Mouse (Mus musculus) liver, embryonic 13.5 days (tissue): ENCODE measurements around the gene Wnt3a. TPM values are rescaled to one million over a fixed set of nuclear protein-coding genes. Genes with fewer than 3 reads are reported as not detected.
A peak's percentile ranks its signal among the peaks of the same experiment; 100 is the strongest.

ENCODE experiments used
- ATAC-seq: fragments of 200-750 bp; cut with Nextera tagmentation; 2 replicates; pipeline ENCODE4 v1.8.0; 2017; ENCODE audit warnings: low read depth, mild to moderate bottlenecking, moderate number of reproducible peaks, moderate library complexity
- DNase-seq: peaks from one replicate; pipeline ENCODE4 v3.0.0; 2022
- H3K27ac ChIP-seq: fragments of 300-500 bp; sonication (generic); 2 replicates; pipeline ENCODE4 v1.5.1; 2015; ENCODE audit warnings: moderate library complexity, mild to moderate bottlenecking, inconsistent platforms
- H3K27me3 ChIP-seq: fragments of 300-500 bp; sonication (generic); 2 replicates; pipeline ENCODE4 v1.6.1; 2015; ENCODE audit warnings: mild to moderate bottlenecking, inconsistent platforms
- H3K36me3 ChIP-seq: fragments of 300-500 bp; sonication (generic); 2 replicates; pipeline ENCODE4 v1.6.1; 2015; ENCODE audit warnings: mild to moderate bottlenecking, inconsistent platforms
- H3K4me1 ChIP-seq: fragments of 300-500 bp; sonication (generic); replicated peaks from 2 replicates; pipeline ENCODE4 v1.6.1; 2015; ENCODE audit warnings: inconsistent platforms
- H3K4me2 ChIP-seq: fragments of 300-500 bp; sonication (generic); 2 replicates; pipeline ENCODE4 v1.6.1; 2015; ENCODE audit warnings: inconsistent platforms, mild to moderate bottlenecking, moderate library complexity
- H3K4me3 ChIP-seq: fragments of 300-500 bp; sonication (generic); replicated peaks from 2 replicates; pipeline ENCODE4 v1.5.1; 2015; ENCODE audit warnings: mild to moderate bottlenecking, inconsistent platforms
- H3K9ac ChIP-seq: fragments of 300-500 bp; sonication (generic); 2 replicates; pipeline ENCODE4 v1.6.1; 2015; ENCODE audit warnings: mild to moderate bottlenecking, inconsistent platforms
- H3K9me3 ChIP-seq: fragments of 300-500 bp; sonication (generic); replicated peaks from 2 replicates; pipeline ENCODE4 v1.6.1; 2016; ENCODE audit warnings: inconsistent platforms
- WGBS: fragments of 180-500 bp; shearing (Covaris S2); methylation state at CpG from one replicate; pipeline ENCODE4 v1.1.7; 2015; ENCODE audit not compliant: insufficient replicate concordance; 5-methylcytosine and 5-hydroxymethylcytosine counted together
- polyA plus RNA-seq: library from polyadenylated mRNA; unstranded; fragments of >200 nt; fragmentation: Nextera tagmentation; extraction: Ambion mirVana; gene quantifications from 2 replicates; pipeline ENCODE4 v1.2.1, GENCODE M21; 2015

The Wnt3a gene
- polyA plus RNA-seq, 1 experiment from 2014 or later: not detected

DNA sequence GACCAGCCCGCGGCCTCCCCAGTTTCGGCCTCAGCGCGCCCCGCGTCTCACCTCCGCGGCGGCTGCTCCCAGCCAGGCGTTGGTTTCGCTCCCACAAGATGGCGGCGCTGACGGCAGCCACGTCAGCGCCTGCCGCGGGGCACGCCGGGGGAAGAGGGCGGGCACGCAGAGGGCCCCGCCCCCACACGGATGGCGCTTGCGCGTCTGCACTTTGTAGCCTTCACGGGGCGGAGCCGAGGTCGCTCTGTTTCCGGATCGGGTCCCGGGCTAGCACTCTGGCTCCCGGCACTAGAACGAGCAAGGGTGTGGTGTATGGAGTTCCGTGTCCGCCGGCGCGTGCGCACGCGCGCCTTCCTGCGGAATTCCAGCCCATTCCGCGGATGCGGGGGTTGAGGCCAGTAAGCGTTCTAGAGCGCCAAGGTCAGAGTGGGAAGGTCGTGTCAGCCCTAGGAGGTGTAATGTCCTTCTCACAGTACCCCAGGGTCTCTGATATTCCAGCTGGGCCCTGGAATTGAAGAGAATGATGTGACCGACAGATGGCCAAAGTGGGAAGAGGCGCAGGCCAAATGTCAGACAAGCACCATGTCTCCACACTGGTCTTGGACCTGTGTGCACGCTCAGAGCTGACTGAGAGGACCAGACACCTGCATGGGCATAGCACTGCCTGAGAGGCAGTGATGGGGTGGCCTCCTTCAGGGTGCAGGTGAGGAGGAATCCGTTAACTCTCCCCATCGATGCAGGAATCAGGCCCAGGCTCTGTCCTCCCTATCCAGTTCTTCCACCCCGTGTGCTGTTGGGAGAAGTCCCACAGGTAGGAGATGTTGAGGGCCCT is 62.2 kb downstream of the Wnt3a start, which contains the start of gene Arf1:
Gene Arf1 (minus strand): TSS at position 149 of the 832 bp plus-strand sequence.
- WGBS: 4% methylated on average over 56 of the region's 59 CpGs
- no peaks in the 10 kb centered on the region for H3K9me3 ChIP-seq
- H3K4me3 ChIP-seq: peak within 1 kb of the TSS; percentile 100
- DNase-seq: peak; percentile 96
- H3K4me2 ChIP-seq: peak within 1 kb of the TSS; percentile 86
- peak; percentile 93 for ATAC-seq
- H3K27me3 ChIP-seq: peaks cover 12% of the 10 kb centered on the region; the same call in 1 of the 2 replicates
- H3K27ac ChIP-seq: peak within 1 kb of the TSS; percentile 96
- peaks cover 58% of the 10 kb centered on the region for H3K4me1 ChIP-seq
- peaks cover 10% of the 10 kb centered on the region for H3K36me3 ChIP-seq
- peak within 1 kb of the TSS; percentile 100 for H3K9ac ChIP-seq

GRCm38 (mm10) chr11:59227604-59228121 is 62.9 kb downstream of the Wnt3a start:
- H3K9ac ChIP-seq: peak overlapping the region; percentile 100
- H3K36me3 ChIP-seq: peaks cover 16% of the 10 kb centered on the region
- H3K4me2 ChIP-seq: peak overlapping the region; percentile 86
- peak overlapping the region; percentile 96 for H3K27ac ChIP-seq
- no peaks in the 10 kb centered on the region for H3K9me3 ChIP-seq
- DNase-seq (no peak), ATAC-seq (peak; percentile 76)
- H3K4me3 ChIP-seq: peak overlapping the region; percentile 100
- WGBS: 1% methylated on average over 51 of the region's 51 CpGs
- H3K27me3 ChIP-seq: peaks cover 6% of the 10 kb centered on the region; the same call in 1 of the 2 replicates
- H3K4me1 ChIP-seq: peaks cover 65% of the 10 kb centered on the region

GRCm38 (mm10) chr11:59226787-59227603 is 63.6 kb downstream of the Wnt3a start:
- no peak for DNase-seq
- Histone ChIP-seq H3K4me1 (peaks cover 71% of the 10 kb centered on the region), H3K9me3 (no peaks in the 10 kb centered on the region), H3K27ac (peak overlapping the region; percentile 96), H3K9ac (peak overlapping the region; percentile 100), H3K4me3 (peak overlapping the region; percentile 100), H3K27me3 (0 out of 2 replicates have a peak, but pooled peaks cover 2% of the 10 kb centered on the region), H3K4me2 (peak overlapping the region; percentile 86), H3K36me3 (peaks cover 20% of the 10 kb centered on the region)
- ATAC-seq: no peak
- 2% methylated on average over 21 of the region's 21 CpGs for WGBS

- H3K9ac ChIP-seq: peak overlapping the region; percentile 100
- H3K36me3 ChIP-seq: peaks cover 26% of the 10 kb centered on the region
- peak overlapping the region; percentile 100 for H3K4me3 ChIP-seq
- no peaks in the 10 kb centered on the region for H3K27me3 ChIP-seq
- H3K27ac ChIP-seq: peak overlapping the region; percentile 96
- 49% methylated on average over 3 of the region's 3 CpGs for WGBS
- ATAC-seq: no peak
- no peak for DNase-seq
- H3K4me2 ChIP-seq: peak overlapping the region; percentile 86
- peaks cover 79% of the 10 kb centered on the region for H3K4me1 ChIP-seq
- H3K9me3 ChIP-seq: no peaks in the 10 kb centered on the region
Observed at GRCm38 (mm10) chr11:59226251-59226650, 64.3 kb downstream of the Wnt3a start.

GRCm38 (mm10) chr11:59225167-59225566 is 65.4 kb downstream of the Wnt3a start:
- peaks cover 83% of the 10 kb centered on the region for H3K4me1 ChIP-seq
- H3K27ac ChIP-seq: peak overlapping the region; percentile 20; the same call in 1 of the 2 replicates
- no peaks in the 10 kb centered on the region for H3K9me3 ChIP-seq
- peak overlapping the region; percentile 86 for H3K4me2 ChIP-seq
- no peak for DNase-seq
- H3K36me3 ChIP-seq: peaks cover 29% of the 10 kb centered on the region
- H3K4me3 ChIP-seq: peak overlapping the region; percentile 8; the same call in 1 of the 2 replicates
- 15% methylated on average over 2 of the region's 2 CpGs for WGBS
- no peak for ATAC-seq
- H3K27me3 ChIP-seq: no peaks in the 10 kb centered on the region
- H3K9ac ChIP-seq: peak overlapping the region; percentile 52

DNA sequence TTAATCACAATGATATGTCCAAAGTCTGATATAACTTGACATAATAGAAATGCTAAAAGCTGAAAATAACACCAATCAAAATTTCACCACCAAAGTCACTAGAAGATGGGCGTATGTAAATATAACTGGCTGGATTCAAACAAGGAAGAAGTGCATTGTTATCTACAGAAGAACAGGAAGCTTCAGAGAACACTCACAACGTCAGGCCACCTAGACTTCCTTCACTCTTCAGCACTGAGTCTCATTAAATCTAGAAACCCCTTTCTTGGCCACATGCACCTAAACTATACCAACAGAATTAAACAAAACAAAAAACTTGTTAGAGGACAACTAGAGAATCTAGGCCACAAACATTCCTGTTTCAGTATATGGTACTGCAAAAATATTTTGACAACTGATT is 66.1 kb downstream of the Wnt3a start:
- H3K27ac ChIP-seq: no peak overlapping the region
- no peaks in the 10 kb centered on the region for H3K27me3 ChIP-seq
- H3K4me2 ChIP-seq: 0 out of 2 replicates have a peak overlapping the region, but pooled peaks have one; percentile 9
- no peak overlapping the region for H3K9ac ChIP-seq
- peaks cover 34% of the 10 kb centered on the region for H3K36me3 ChIP-seq
- H3K9me3 ChIP-seq: no peaks in the 10 kb centered on the region
- WGBS: 20% methylated on average over 2 of the region's 2 CpGs
- no peak for DNase-seq
- ATAC-seq: no peak
- H3K4me1 ChIP-seq: peaks cover 86% of the 10 kb centered on the region
- H3K4me3 ChIP-seq: no peak overlapping the region

DNA sequence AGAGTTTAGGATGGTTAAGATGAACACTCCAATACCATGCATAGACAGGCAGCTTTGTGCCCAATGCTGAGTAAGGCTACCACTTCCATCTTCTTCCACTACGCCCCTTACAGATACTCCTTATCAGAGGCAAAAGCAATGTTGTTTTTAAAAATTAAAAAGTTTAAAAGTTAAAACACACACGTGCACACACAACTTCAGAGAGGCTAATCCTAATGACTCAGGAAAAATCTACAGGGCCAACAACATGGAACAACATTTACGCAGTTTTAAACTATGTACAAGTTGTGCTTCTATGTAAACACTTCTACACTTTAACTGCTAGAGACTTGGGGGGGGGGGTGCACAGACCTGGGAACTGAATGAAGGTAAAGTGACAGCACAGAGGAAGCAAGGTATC is 66.5 kb downstream of the Wnt3a start:
- H3K36me3 ChIP-seq: peaks cover 39% of the 10 kb centered on the region
- WGBS: 69% methylated on average over 3 of the region's 3 CpGs
- no peaks in the 10 kb centered on the region for H3K9me3 ChIP-seq
- peak overlapping the region; percentile 14; the same call in 1 of the 2 replicates for H3K9ac ChIP-seq
- no peaks in the 10 kb centered on the region for H3K27me3 ChIP-seq
- 0 out of 2 replicates have a peak overlapping the region, but pooled peaks have one; percentile 4 for H3K4me2 ChIP-seq
- no peak for DNase-seq
- no peak overlapping the region for H3K4me3 ChIP-seq
- H3K4me1 ChIP-seq: peaks cover 84% of the 10 kb centered on the region
- ATAC-seq: no peak
- peak overlapping the region; percentile 30 for H3K27ac ChIP-seq

GRCm38 (mm10) chr11:59222306-59222705 is 68.2 kb downstream of the Wnt3a start:
- 0 out of 2 replicates have a peak overlapping the region, but pooled peaks have one; percentile 10 for H3K4me2 ChIP-seq
- H3K9ac ChIP-seq: no peak overlapping the region
- ATAC-seq (no peak), DNase-seq (no peak)
- H3K4me1 ChIP-seq: peaks cover 94% of the 10 kb centered on the region
- no peaks in the 10 kb centered on the region for H3K9me3 ChIP-seq
- 0 out of 2 replicates have a peak overlapping the region, but pooled peaks have one; percentile 30 for H3K27ac ChIP-seq
- no peak overlapping the region for H3K4me3 ChIP-seq
- WGBS: 72% methylated on average over 4 of the region's 4 CpGs
- no peaks in the 10 kb centered on the region for H3K27me3 ChIP-seq
- peaks cover 56% of the 10 kb centered on the region for H3K36me3 ChIP-seq

DNA sequence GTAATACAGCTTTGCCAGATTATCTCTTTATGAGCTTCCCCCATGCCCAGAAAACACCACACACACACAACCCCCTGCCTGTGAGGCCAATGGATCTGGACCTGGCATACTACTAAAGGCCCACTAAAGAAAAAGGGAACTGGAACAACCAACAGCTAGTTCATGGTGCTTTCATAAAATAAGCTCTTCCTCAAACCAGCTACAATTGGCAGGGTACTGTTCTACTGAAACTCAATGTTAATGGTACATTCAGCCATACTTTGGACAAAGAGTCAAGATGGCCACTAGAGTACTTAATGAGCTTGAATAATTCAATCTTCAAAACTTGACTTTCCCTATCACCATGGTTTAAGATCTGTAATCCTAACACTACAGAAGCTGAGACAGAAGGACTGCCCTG is 68.9 kb downstream of the Wnt3a start:
- H3K36me3 ChIP-seq: peaks cover 59% of the 10 kb centered on the region
- no peak overlapping the region for H3K4me2 ChIP-seq
- ATAC-seq (no peak), DNase-seq (no peak)
- no peak overlapping the region for H3K27ac ChIP-seq
- H3K4me1 ChIP-seq: peaks cover 94% of the 10 kb centered on the region
- no peaks in the 10 kb centered on the region for H3K9me3 ChIP-seq
- no peaks in the 10 kb centered on the region for H3K27me3 ChIP-seq
- H3K9ac ChIP-seq: no peak overlapping the region
- H3K4me3 ChIP-seq: no peak overlapping the region

DNA sequence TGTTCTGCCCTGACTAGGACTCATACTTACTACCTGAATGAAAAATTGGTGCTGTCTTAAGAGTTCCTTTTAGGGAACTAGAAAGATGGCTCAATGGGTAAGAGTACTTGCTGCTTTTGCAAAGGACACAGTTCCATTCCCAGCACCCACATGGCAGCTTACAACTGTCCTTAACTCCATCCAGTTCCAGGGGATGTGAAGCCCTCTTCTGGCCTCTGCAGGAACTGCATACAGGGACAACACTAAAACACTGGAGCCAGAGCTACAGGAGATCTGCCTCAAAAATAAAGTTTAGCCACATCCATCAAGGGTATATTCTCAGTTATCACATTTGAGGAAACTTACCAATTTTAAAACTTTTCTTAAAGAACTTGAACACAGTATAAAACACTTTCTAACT is 71.5 kb downstream of the Wnt3a start:
- H3K4me3 ChIP-seq: no peak overlapping the region
- H3K4me2 ChIP-seq: no peak overlapping the region
- peaks cover 82% of the 10 kb centered on the region for H3K4me1 ChIP-seq
- no peak for DNase-seq
- H3K27me3 ChIP-seq: no peaks in the 10 kb centered on the region
- no peak for ATAC-seq
- no peak overlapping the region for H3K27ac ChIP-seq
- no peaks in the 10 kb centered on the region for H3K9me3 ChIP-seq
- H3K9ac ChIP-seq: no peak overlapping the region
- peaks cover 72% of the 10 kb centered on the region for H3K36me3 ChIP-seq
